Mouse (Mus musculus) layer of hippocampus, adult 8-10 months (tissue): ENCODE measurements around the gene Rcan3. TPM values are rescaled to one million over a fixed set of nuclear protein-coding genes. Genes with fewer than 3 reads are reported as not detected.

Source experiments
- DNase-seq, 2 experiments: peaks; one replicate each; pipeline ENCODE4 v3.0.0; 2022; ENCODE audit warnings: low spot score in 2 of 2
- total RNA-seq, 4 experiments: library from RNA; stranded (reverse); gene quantifications; 2 replicates each; pipeline ENCODE4 v1.2.4; 2022

The Rcan3 gene
- total RNA-seq, 4 experiments from 2014 or later = 21.9 to 29.4 (median 24.3) TPM

- no peak for DNase-seq
Measured at GRCm38 (mm10) chr4:135416367-135416766, 17.3 kb downstream of the Rcan3 start.

- no peak for DNase-seq
Measured at GRCm38 (mm10) chr4:135413491-135413890, 20.2 kb downstream of the Rcan3 start.

GRCm38 (mm10) chr4:135411633-135412032 is 22.0 kb downstream of the Rcan3 start:
- DNase-seq = peak in 1 of 2 experiments; percentile 28

GRCm38 (mm10) chr4:135406180-135406579 is 27.5 kb downstream of the Rcan3 start:
- no peak for DNase-seq

GRCm38 (mm10) chr4:135404916-135405315 is 28.7 kb downstream of the Rcan3 start:
- DNase-seq = no peak

GRCm38 (mm10) chr4:135404048-135404447 is 29.6 kb downstream of the Rcan3 start:
- DNase-seq = no peak

GRCm38 (mm10) chr4:135401881-135402280 is 31.8 kb downstream of the Rcan3 start:
- DNase-seq = no peak

- no peak for DNase-seq
Measured at GRCm38 (mm10) chr4:135397991-135398390, 35.7 kb downstream of the Rcan3 start, which contains the start of gene Ncmap. TSS of gene Ncmap (minus strand) at chr4:135398227.

GRCm38 (mm10) chr4:135397551-135397950 is 36.1 kb downstream of the Rcan3 start:
- no peak for DNase-seq

- no peak for DNase-seq
Measured at GRCm38 (mm10) chr4:135396303-135396702, 37.4 kb downstream of the Rcan3 start.

GRCm38 (mm10) chr4:135395375-135395774 is 38.3 kb downstream of the Rcan3 start:
- DNase-seq = no peak

GRCm38 (mm10) chr4:135394666-135395065 is 39.0 kb downstream of the Rcan3 start:
- DNase-seq = no peak

GRCm38 (mm10) chr4:135393381-135393780 is 40.3 kb downstream of the Rcan3 start:
- no peak for DNase-seq

GRCm38 (mm10) chr4:135392801-135393200 is 40.9 kb downstream of the Rcan3 start:
- DNase-seq = no peak

GRCm38 (mm10) chr4:135391014-135391413 is 42.6 kb downstream of the Rcan3 start:
- DNase-seq = no peak

- no peak for DNase-seq
Measured at GRCm38 (mm10) chr4:135385614-135386013, 48.0 kb downstream of the Rcan3 start.

GRCm38 (mm10) chr4:135382316-135382715 is 51.3 kb downstream of the Rcan3 start:
- peak in 1 of 2 experiments; percentile 63 for DNase-seq

GRCm38 (mm10) chr4:135381355-135381754 is 52.3 kb downstream of the Rcan3 start:
- DNase-seq = no peak

GRCm38 (mm10) chr4:135377241-135377640 is 56.4 kb downstream of the Rcan3 start:
- no peak for DNase-seq

GRCm38 (mm10) chr4:135375444-135375843 is 58.2 kb downstream of the Rcan3 start:
- DNase-seq = no peak

- no peak for DNase-seq
Measured at GRCm38 (mm10) chr4:135373299-135373698, 60.4 kb downstream of the Rcan3 start.

- no peak for DNase-seq
Measured at GRCm38 (mm10) chr4:135370372-135370771, 63.3 kb downstream of the Rcan3 start.

- peak in 1 of 2 experiments; percentile 25 for DNase-seq
Measured at GRCm38 (mm10) chr4:135362828-135363227, 70.8 kb downstream of the Rcan3 start.
